Mouse (Mus musculus): Measurements from ENCODE around the gene Lcn2. TPM values are rescaled to one million over a fixed set of nuclear protein-coding genes. Genes with fewer than 3 reads are reported as not detected.
A peak's percentile ranks its signal among the peaks of the same experiment; 100 is the strongest.

The Lcn2 gene
- polyA plus RNA-seq, 1 experiment from 2014 or later, result not detected

- no peak for DNase-seq (ENCODE audit: low spot score)
- H3K36me3 ChIP-seq, result peaks cover 12% of the 10 kb centered on the region
- WGBS, result 81% methylated on average over 7 of the region's 7 CpGs
- no peak overlapping the region for H3K27ac ChIP-seq
- peaks cover 9% of the 10 kb centered on the region; the same call in 1 of the 2 replicates for H3K4me1 ChIP-seq
- no peaks in the 10 kb centered on the region for H3K27me3 ChIP-seq (ENCODE audit: insufficient read depth, poor library complexity, severe bottlenecking)
- H3K4me3 ChIP-seq, result no peak overlapping the region
- no peaks in the 10 kb centered on the region for H3K9me3 ChIP-seq
Measured at GRCm38 (mm10) chr2:32407144-32407824, 19.2 kb upstream of the Lcn2 start.

GRCm38 (mm10) chr2:32404663-32405062 is 16.6 kb upstream of the Lcn2 start:
- no peaks in the 10 kb centered on the region for H3K27me3 ChIP-seq (ENCODE audit: insufficient read depth, poor library complexity, severe bottlenecking)
- DNase-seq (ENCODE audit: low spot score), result peak; percentile 94
- peaks cover 9% of the 10 kb centered on the region; the same call in 1 of the 2 replicates for H3K4me1 ChIP-seq
- H3K27ac ChIP-seq, result no peak overlapping the region
- no peaks in the 10 kb centered on the region for H3K9me3 ChIP-seq
- no peak overlapping the region for H3K4me3 ChIP-seq
- peaks cover 38% of the 10 kb centered on the region for H3K36me3 ChIP-seq
- 18% methylated on average over 2 of the region's 2 CpGs for WGBS

DNA sequence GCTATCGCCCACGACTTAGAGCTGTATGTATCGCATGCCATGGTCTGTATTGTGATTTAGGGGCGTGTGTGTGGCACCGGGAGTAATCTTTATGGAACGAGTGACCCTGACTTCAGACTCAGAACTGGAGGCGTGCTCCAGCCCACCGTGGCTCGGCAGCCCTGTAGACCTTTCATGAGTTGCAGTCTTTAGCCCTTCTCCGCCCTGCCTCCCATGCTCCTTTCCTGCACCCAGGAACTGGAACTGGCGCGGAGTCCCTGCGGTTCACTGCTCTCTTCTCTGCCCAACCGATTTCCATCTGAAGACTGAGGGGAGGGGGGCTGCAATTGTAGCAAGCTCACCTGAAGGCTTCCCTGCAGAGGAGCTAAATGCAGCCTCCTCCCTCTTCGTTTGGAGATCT is 8.6 kb upstream of the Lcn2 start:
- peak overlapping the region; percentile 95 for H3K4me3 ChIP-seq
- peaks cover 22% of the 10 kb centered on the region for H3K4me1 ChIP-seq
- H3K9me3 ChIP-seq, result no peaks in the 10 kb centered on the region
- peak overlapping the region; percentile 92 for H3K27ac ChIP-seq
- WGBS, result under 1% methylated on average over 15 of the region's 15 CpGs
- H3K27me3 ChIP-seq (ENCODE audit: insufficient read depth, poor library complexity, severe bottlenecking), result no peaks in the 10 kb centered on the region
- DNase-seq (ENCODE audit: low spot score), result no peak
- H3K36me3 ChIP-seq, result peaks cover 37% of the 10 kb centered on the region

GRCm38 (mm10) chr2:32395946-32396621 is 8.0 kb upstream of the Lcn2 start:
- under 1% methylated on average over 59 of the region's 59 CpGs for WGBS

DNA sequence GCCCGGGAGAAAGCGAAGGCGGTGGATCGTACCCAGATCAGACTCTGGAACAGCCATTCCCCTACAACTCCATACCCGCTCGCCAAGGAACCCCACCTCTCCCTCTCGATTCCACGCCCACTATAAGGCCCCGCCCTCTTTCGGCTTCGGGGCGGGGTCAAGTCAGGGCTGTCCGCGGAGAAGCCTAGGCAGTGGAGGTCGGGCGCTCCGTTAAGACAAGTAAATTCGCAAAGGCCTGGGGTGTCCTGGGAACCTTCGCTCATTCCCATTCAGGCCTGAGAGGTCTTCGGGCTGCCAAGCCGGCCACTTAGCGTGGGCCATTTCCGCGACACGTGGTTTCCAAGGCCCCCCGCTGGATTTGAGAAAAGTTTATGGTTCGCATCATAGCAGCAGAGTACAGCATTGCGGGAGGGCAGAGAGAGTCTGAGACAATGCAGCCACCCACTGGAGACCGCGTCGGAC is 7.5 kb upstream of the Lcn2 start, which contains the start of gene Ptges2:
TSS of gene Ptges2 (plus strand) at position 413 of the 462 bp plus-strand sequence.
- under 1% methylated on average over 31 of the region's 31 CpGs for WGBS
- peaks cover 22% of the 10 kb centered on the region for H3K4me1 ChIP-seq
- peaks cover 26% of the 10 kb centered on the region for H3K36me3 ChIP-seq
- H3K27ac ChIP-seq, result peak within 1 kb of the TSS; percentile 92
- no peaks in the 10 kb centered on the region for H3K9me3 ChIP-seq
- peak within 1 kb of the TSS; percentile 95 for H3K4me3 ChIP-seq
- peak; percentile 94 for DNase-seq (ENCODE audit: low spot score)
- no peaks in the 10 kb centered on the region; the same call in 1 of the 2 replicates for H3K27me3 ChIP-seq (ENCODE audit: insufficient read depth, poor library complexity, severe bottlenecking)

More at GRCm38 (mm10) chr2:32395946-32396621, 8.0 kb upstream of the Lcn2 start:
- Histone ChIP-seq H3K27me3 (ENCODE audit: insufficient read depth, poor library complexity, severe bottlenecking) (no peaks in the 10 kb centered on the region; the same call in 1 of the 2 replicates), H3K9me3 (no peaks in the 10 kb centered on the region), H3K4me1 (peaks cover 22% of the 10 kb centered on the region), H3K4me3 (peak overlapping the region; percentile 95), H3K36me3 (peaks cover 31% of the 10 kb centered on the region), H3K27ac (peak overlapping the region; percentile 92)
- peak; percentile 97 for DNase-seq (ENCODE audit: low spot score)

- Histone ChIP-seq H3K27ac (peak overlapping the region; percentile 92), H3K4me3 (peak overlapping the region; percentile 95), H3K27me3 (ENCODE audit: insufficient read depth, poor library complexity, severe bottlenecking) (no peaks in the 10 kb centered on the region; the same call in 1 of the 2 replicates), H3K36me3 (peaks cover 20% of the 10 kb centered on the region), H3K4me1 (peaks cover 22% of the 10 kb centered on the region), H3K9me3 (no peaks in the 10 kb centered on the region)
- WGBS, result 3% methylated on average over 8 of the region's 8 CpGs
- peak; percentile 82 for DNase-seq (ENCODE audit: low spot score)
Measured at GRCm38 (mm10) chr2:32394973-32395372, 6.9 kb upstream of the Lcn2 start.

- H3K9me3 ChIP-seq, result no peaks in the 10 kb centered on the region
- no peak overlapping the region for H3K27ac ChIP-seq
- no peaks in the 10 kb centered on the region for H3K36me3 ChIP-seq
- DNase-seq (ENCODE audit: low spot score), result no peak
- H3K4me3 ChIP-seq, result no peak overlapping the region
- 85% methylated on average over 5 of the region's 5 CpGs for WGBS
- H3K27me3 ChIP-seq (ENCODE audit: insufficient read depth, poor library complexity, severe bottlenecking), result peaks cover 15% of the 10 kb centered on the region
- H3K4me1 ChIP-seq, result peaks cover 20% of the 10 kb centered on the region
Measured at GRCm38 (mm10) chr2:32392063-32392462, 4.0 kb upstream of the Lcn2 start.

DNA sequence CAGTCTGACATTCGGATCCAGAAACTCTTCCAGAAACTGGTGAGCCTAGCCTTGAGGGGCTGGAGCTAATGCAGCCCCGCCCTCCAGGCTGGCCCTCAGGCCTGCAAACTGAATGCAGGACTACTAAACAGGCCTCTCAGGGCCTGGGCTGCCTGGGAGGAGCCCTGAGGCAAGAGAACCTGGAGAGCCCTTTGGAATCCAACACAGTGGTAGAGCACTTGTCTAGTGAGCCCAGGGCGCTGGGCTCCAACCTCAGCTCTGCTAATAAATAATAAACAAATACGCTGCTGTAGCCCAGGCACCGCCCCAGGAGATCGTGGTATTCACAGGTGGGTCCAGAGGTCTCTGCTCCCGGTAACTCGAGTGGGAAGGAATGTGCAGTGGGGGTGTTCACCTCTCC is 2.8 kb upstream of the Lcn2 start:
- 73% methylated on average over 8 of the region's 8 CpGs for WGBS

GRCm38 (mm10) chr2:32389157-32389556 is 1.1 kb upstream of the Lcn2 start:
- H3K4me1 ChIP-seq, result 0 out of 2 replicates have a peak, but pooled peaks cover 5% of the 10 kb centered on the region
- H3K27me3 ChIP-seq (ENCODE audit: insufficient read depth, poor library complexity, severe bottlenecking), result peaks cover 39% of the 10 kb centered on the region
- no peak overlapping the region for H3K4me3 ChIP-seq
- no peak overlapping the region for H3K27ac ChIP-seq
- WGBS, result 64% methylated on average over 2 of the region's 2 CpGs
- no peaks in the 10 kb centered on the region for H3K9me3 ChIP-seq
- H3K36me3 ChIP-seq, result no peaks in the 10 kb centered on the region
- DNase-seq (ENCODE audit: low spot score), result no peak

More for the DNA sequence above, 2.8 kb upstream of the Lcn2 start:
- no peak for DNase-seq (ENCODE audit: low spot score)
- Histone ChIP-seq H3K36me3 (no peaks in the 10 kb centered on the region), H3K4me1 (peaks cover 11% of the 10 kb centered on the region; the same call in 1 of the 2 replicates), H3K27ac (no peak overlapping the region), H3K27me3 (ENCODE audit: insufficient read depth, poor library complexity, severe bottlenecking) (peaks cover 26% of the 10 kb centered on the region), H3K9me3 (no peaks in the 10 kb centered on the region), H3K4me3 (no peak overlapping the region)

- Histone ChIP-seq H3K27me3 (ENCODE audit: insufficient read depth, poor library complexity, severe bottlenecking) (peaks cover 61% of the 10 kb centered on the region), H3K9me3 (no peaks in the 10 kb centered on the region), H3K4me3 (no peak overlapping the region; the same call in 1 of the 2 replicates), H3K36me3 (peaks cover 20% of the 10 kb centered on the region), H3K27ac (no peak overlapping the region), H3K4me1 (peaks cover 21% of the 10 kb centered on the region)
- WGBS, result 86% methylated on average over 2 of the region's 2 CpGs
- DNase-seq (ENCODE audit: low spot score), result no peak
Measured at GRCm38 (mm10) chr2:32382689-32383088, 5.4 kb downstream of the Lcn2 start.

- WGBS, result under 1% methylated on average over 47 of the region's 47 CpGs
- H3K27ac ChIP-seq, result peak within 1 kb of the TSS; percentile 79
- peak; percentile 96 for DNase-seq (ENCODE audit: low spot score)
- peaks cover 21% of the 10 kb centered on the region for H3K4me1 ChIP-seq
- peak within 1 kb of the TSS; percentile 84 for H3K4me3 ChIP-seq
- H3K27me3 ChIP-seq (ENCODE audit: insufficient read depth, poor library complexity, severe bottlenecking), result peaks cover 53% of the 10 kb centered on the region
- H3K9me3 ChIP-seq, result no peaks in the 10 kb centered on the region
- peaks cover 29% of the 10 kb centered on the region for H3K36me3 ChIP-seq
Measured at GRCm38 (mm10) chr2:32381775-32382223, 6.3 kb downstream of the Lcn2 start, which contains the start of gene 1110008P14Rik. TSS of gene 1110008P14Rik (minus strand) at chr2:32381938.

DNA sequence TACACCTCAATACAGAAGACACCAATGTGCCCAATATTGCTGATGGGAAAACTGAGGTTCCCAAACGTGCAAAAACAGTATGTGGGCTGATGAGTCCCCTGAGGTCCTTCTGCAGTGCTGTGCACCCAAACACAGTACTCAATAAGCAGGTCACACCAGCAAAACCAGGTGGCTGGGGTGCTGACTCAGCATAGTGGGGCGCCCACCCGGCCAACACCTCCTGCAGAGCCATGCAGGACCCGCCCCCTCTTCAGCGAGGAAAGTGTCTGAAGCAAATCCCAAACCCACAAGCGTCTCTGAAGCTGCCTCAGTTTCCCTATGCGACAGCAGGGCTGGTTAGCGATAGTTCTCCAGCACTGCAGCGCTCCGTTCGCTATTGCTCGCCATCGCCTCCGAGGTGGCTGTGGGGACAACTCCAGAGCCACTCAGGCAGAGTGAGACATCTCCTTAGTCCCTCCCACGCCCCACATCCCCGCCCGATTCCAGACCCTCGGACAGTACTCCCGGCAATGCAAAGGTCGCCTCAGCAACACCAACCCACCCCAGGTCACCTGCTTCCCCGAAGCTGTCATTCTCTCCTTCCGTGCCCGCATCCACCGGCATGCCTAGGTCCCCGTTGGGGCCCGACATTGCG is 6.8 kb downstream of the Lcn2 start:
- Histone ChIP-seq H3K4me1 (peaks cover 24% of the 10 kb centered on the region), H3K27me3 (ENCODE audit: insufficient read depth, poor library complexity, severe bottlenecking) (peaks cover 48% of the 10 kb centered on the region), H3K4me3 (peak overlapping the region; percentile 84), H3K27ac (peak overlapping the region; percentile 79), H3K36me3 (peaks cover 34% of the 10 kb centered on the region), H3K9me3 (no peaks in the 10 kb centered on the region)
- DNase-seq (ENCODE audit: low spot score), result no peak
- WGBS, result under 1% methylated on average over 27 of the region's 27 CpGs

Measured in heart, embryonic 10.5 days (tissue).